Mouse (Mus musculus): ENCODE data around the gene Ces4a. TPM values are rescaled to one million over a fixed set of nuclear protein-coding genes. Genes with fewer than 3 reads are reported as not detected.
A peak's percentile ranks its signal among the peaks of the same experiment; 100 is the strongest.
"Not testable (repeated sequence)": the region's sequence is repeated elsewhere in the genome, so short reads cannot be mapped to it uniquely, and the experiment has no call there.

Ces4a gene
- polyA plus RNA-seq (2015; fragmentation: Nextera tagmentation; extraction: Ambion mirVana): not detected in 2 replicates

DNA sequence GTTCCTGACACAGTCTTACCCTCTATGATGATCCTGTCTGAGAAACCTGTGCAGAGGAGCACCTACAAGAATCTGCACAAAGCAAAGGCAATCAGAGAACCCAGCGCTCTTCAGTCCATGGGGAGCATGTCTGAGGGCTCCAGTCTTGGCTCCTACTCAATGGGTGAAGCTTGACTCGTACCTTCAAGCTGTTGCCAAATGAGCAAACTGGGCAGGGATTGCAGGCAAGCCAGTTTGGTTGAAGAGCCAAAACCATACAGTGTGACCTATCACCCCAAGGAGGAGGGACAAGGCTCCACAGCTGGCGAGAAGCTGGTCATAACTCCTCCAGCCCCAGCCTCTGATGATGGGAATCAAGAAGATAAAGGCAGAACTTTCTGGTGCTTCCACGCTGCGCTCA, at the start of gene Ces4a:
TSS of gene Ces4a (plus strand) at position 292 of the 400 bp plus-strand sequence.
- Histone ChIP-seq H3K36me3 (ENCODE audit: insufficient read depth, low read length) (no peaks in the 10 kb centered on the region), H3K27ac (ENCODE audit: low read length) (no peak within 1 kb of the TSS), H3K27me3 (ENCODE audit: insufficient read depth, low read length) (no peaks in the 10 kb centered on the region), H3K4me1 (ENCODE audit: insufficient read depth, low read length) (no peaks in the 10 kb centered on the region), H3K9me3 (ENCODE audit: low read length) (no peaks in the 10 kb centered on the region), H3K4me3 (ENCODE audit: low read length) (no peak within 1 kb of the TSS), H3K9ac (replicated peaks; ENCODE audit: low read length) (no peak within 1 kb of the TSS), H3K4me2 (replicated peaks; ENCODE audit: low read depth, low read length) (no peak within 1 kb of the TSS)
- 81% methylated on average over 5 of the region's 5 CpGs for WGBS
- no peak for ATAC-seq (ENCODE audit: low FRiP score, low TSS enrichment)

DNA sequence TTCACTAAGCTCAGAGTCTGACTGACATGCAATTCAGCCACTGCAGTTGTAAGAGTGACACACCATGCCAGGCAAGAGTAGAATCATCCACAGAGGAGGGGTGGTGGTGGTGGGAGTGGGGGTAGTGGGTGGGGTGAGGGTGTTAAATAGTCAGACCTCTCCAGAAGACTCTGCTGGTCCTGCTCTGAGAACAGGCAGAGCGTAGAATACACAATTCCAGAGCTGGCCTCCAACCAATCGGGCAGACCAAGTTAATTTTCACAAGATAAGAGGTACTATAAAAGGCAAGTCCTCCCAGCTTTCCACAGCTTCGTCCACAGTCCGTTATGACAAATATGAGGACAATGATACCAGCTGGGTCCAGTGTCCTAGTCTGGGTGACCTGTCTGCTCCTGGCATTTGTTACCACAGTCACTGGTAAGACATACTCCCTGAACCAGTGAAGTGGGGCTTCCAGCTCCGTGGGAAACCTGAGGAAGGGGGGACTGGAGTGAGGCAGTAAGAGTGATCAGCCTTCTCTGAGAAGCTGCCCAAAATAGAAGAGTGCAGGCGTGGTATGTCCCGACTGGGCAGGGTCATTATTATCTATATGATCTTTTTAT, 48.0 kb upstream of the Ces4a start, which contains the start of gene Ces3b:
TSS of gene Ces3b (plus strand) at position 305 of the 602 bp plus-strand sequence.
- H3K27me3 ChIP-seq (ENCODE audit: insufficient read depth, low read length): no peaks in the 10 kb centered on the region
- H3K4me3 ChIP-seq (ENCODE audit: low read length): no peak within 1 kb of the TSS
- H3K36me3 ChIP-seq (ENCODE audit: insufficient read depth, low read length): no peaks in the 10 kb centered on the region
- no peak within 1 kb of the TSS for H3K4me2 ChIP-seq (replicated peaks; ENCODE audit: low read depth, low read length)
- ATAC-seq (ENCODE audit: low FRiP score, low TSS enrichment): no peak
- 67% methylated on average over 7 of the region's 7 CpGs for WGBS
- H3K9me3 ChIP-seq (ENCODE audit: low read length): no peaks in the 10 kb centered on the region
- H3K27ac ChIP-seq (ENCODE audit: low read length): no peak within 1 kb of the TSS
- no peak within 1 kb of the TSS for H3K9ac ChIP-seq (replicated peaks; ENCODE audit: low read length)
- no peaks in the 10 kb centered on the region for H3K4me1 ChIP-seq (ENCODE audit: insufficient read depth, low read length)

DNA sequence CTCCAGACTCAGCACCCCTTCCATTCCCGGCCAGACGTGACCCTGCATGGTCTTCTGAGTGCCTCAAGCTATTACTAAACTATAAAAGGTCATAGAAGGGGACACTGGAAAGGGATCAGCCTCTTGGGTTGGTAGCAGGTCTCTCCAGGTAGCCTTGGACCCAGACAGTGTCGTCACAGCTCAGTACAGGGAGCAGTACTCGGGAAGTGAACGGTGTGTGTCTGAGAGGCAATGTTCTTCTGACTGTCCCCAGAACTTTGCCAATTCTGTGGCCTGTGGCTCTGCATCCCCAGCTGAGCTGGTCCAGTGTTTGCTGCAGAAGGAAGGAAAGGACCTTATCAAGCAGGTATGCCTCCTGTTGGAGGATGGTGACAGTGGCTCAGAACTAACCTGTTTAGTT, 43.4 kb upstream of the Ces4a start:
- H3K9ac ChIP-seq (replicated peaks; ENCODE audit: low read length); H3K4me1 ChIP-seq (ENCODE audit: insufficient read depth, low read length); H3K27me3 ChIP-seq (ENCODE audit: insufficient read depth, low read length); ATAC-seq (ENCODE audit: low FRiP score, low TSS enrichment); H3K4me2 ChIP-seq (replicated peaks; ENCODE audit: low read depth, low read length); H3K27ac ChIP-seq (ENCODE audit: low read length); H3K4me3 ChIP-seq (ENCODE audit: low read length); H3K36me3 ChIP-seq (ENCODE audit: insufficient read depth, low read length); H3K9me3 ChIP-seq (ENCODE audit: low read length): not testable (repeated sequence)
- 84% methylated on average over 4 of the region's 5 CpGs for WGBS

DNA sequence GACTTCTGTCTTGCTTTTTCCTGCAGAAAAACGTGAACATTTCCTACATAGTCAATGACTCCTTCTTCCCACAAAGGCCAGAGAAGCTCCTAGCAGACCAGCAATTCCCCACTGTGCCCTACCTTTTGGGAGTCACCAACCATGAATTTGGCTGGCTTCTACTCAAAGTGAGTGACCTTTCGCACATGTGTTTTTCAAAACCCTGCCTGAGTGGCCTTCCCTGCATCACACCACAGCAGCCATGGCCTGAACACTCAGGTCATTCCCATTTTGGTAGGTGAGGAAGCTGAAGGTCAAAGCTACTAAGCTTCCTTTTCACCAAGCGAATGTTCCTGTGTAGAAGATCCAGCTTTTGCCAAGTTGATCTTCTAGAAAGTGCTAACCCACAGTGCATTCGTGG, 43.0 kb upstream of the Ces4a start:
- no peak overlapping the region for H3K27ac ChIP-seq (ENCODE audit: low read length)
- H3K4me1 ChIP-seq (ENCODE audit: insufficient read depth, low read length): no peaks in the 10 kb centered on the region
- no peak overlapping the region for H3K4me3 ChIP-seq (ENCODE audit: low read length)
- no peaks in the 10 kb centered on the region for H3K36me3 ChIP-seq (ENCODE audit: insufficient read depth, low read length)
- no peak for ATAC-seq (ENCODE audit: low FRiP score, low TSS enrichment)
- no peaks in the 10 kb centered on the region for H3K27me3 ChIP-seq (ENCODE audit: insufficient read depth, low read length)
- H3K4me2 ChIP-seq (replicated peaks; ENCODE audit: low read depth, low read length): no peak overlapping the region
- no peaks in the 10 kb centered on the region for H3K9me3 ChIP-seq (ENCODE audit: low read length)
- 70% methylated on average over 4 of the region's 4 CpGs for WGBS
- H3K9ac ChIP-seq (replicated peaks; ENCODE audit: low read length): no peak overlapping the region

DNA sequence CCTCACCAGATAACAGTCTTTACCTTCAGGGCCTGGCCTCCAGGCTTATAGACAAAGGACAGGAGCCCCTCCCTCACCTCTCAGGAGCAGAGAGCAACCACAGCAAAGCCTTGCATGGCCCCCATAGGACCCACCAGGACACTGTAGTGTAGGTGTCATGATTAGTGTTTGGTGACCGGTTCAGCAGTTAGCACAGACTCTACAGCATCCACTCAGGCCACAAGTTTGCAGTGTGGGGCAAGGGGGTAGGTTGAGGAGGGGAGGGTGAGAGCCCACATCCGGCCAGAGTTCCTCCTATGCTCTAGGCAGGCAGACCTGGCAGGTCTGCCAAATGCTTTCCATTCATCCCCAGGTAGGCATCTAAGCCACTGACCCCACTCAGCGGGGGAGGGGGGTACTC, 37.6 kb upstream of the Ces4a start:
- Histone ChIP-seq H3K4me3 (ENCODE audit: low read length) (no peak overlapping the region), H3K4me1 (ENCODE audit: insufficient read depth, low read length) (no peaks in the 10 kb centered on the region), H3K4me2 (replicated peaks; ENCODE audit: low read depth, low read length) (no peak overlapping the region), H3K9me3 (ENCODE audit: low read length) (no peaks in the 10 kb centered on the region), H3K36me3 (ENCODE audit: insufficient read depth, low read length) (no peaks in the 10 kb centered on the region), H3K9ac (replicated peaks; ENCODE audit: low read length) (no peak overlapping the region), H3K27me3 (ENCODE audit: insufficient read depth, low read length) (no peaks in the 10 kb centered on the region), H3K27ac (ENCODE audit: low read length) (no peak overlapping the region)
- ATAC-seq (ENCODE audit: low FRiP score, low TSS enrichment): no peak
- WGBS: 81% methylated on average over 3 of the region's 3 CpGs

DNA sequence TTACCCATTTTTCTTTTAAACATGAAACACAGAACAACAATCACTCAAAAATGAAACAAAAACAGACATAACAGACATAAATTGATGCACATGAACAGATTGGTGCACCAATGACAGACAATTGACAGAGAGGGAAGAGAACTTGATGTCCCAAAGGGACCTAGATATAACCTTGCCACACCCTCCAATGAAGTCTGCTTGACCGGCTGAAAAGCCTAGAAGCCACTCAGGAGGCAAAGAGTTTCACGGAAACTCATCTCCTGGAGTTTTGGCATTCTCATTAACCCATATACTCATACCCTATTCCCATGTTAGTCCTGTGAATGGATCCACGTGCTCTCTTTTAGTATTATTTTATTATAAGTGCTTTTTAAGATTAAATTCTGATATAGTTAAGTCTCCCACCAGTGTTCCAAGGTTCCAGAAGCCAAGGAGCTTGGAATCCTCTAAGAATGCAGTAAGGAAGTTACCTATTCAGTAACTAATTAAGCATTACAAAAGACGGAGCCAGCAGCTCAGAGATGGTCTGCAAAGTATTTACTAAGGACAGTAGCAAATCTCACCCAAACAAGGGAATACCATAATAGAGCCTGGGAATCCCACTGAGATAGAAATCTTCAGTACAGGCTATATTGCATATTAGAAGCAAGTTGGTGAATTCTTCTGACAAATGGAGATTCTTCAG, 29.4 kb upstream of the Ces4a start:
- H3K9me3 ChIP-seq (ENCODE audit: low read length); H3K27ac ChIP-seq (ENCODE audit: low read length); H3K4me1 ChIP-seq (ENCODE audit: insufficient read depth, low read length); H3K9ac ChIP-seq (replicated peaks; ENCODE audit: low read length); H3K27me3 ChIP-seq (ENCODE audit: insufficient read depth, low read length); H3K4me3 ChIP-seq (ENCODE audit: low read length); ATAC-seq (ENCODE audit: low FRiP score, low TSS enrichment); H3K4me2 ChIP-seq (replicated peaks; ENCODE audit: low read depth, low read length); H3K36me3 ChIP-seq (ENCODE audit: insufficient read depth, low read length): not testable (repeated sequence)
- 74% methylated on average over 4 of the region's 4 CpGs for WGBS

DNA sequence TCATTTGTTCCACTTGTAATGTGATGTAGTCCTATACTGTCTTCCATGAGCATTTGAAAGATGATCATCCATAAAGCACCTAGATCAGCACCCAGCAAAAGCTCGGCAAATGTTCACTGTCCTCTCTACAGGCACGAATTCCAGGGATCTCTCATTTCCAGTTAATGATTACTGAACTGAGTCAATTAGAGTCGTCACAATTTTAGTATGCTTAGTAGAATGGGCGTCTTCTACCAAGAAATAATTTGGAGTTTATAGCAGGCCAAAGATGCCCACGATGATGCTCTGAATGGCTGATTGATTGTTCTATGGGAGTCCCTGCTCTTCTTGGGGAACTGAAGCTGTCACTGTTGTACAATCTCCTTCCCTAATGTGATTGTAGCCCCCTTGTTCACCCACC, 27.9 kb upstream of the Ces4a start:
- 74% methylated on average over 5 of the region's 5 CpGs for WGBS
- not testable (repeated sequence) for H3K27me3 ChIP-seq (ENCODE audit: insufficient read depth, low read length); H3K9ac ChIP-seq (replicated peaks; ENCODE audit: low read length); H3K27ac ChIP-seq (ENCODE audit: low read length); H3K9me3 ChIP-seq (ENCODE audit: low read length); H3K36me3 ChIP-seq (ENCODE audit: insufficient read depth, low read length); H3K4me1 ChIP-seq (ENCODE audit: insufficient read depth, low read length); ATAC-seq (ENCODE audit: low FRiP score, low TSS enrichment); H3K4me2 ChIP-seq (replicated peaks; ENCODE audit: low read depth, low read length); H3K4me3 ChIP-seq (ENCODE audit: low read length)

DNA sequence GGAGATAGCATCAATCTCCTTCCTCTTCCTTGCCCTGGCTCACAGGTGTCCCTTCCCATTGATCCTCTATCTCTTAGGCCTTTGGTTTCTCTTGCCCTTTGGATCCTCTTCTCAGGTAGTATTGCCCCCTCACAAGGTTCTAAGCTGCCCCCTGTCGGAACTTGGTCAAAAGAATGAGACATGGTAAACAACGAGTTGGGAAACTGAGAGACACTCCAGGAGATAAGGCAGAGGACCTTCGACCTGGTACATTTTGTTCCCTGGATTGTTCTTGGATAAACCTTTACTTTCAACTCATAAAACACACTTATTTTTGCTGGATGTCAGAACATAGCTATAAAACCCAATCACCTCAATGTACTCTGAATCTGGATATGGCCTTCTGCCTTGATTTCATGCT, 27.4 kb upstream of the Ces4a start:
- no peaks in the 10 kb centered on the region for H3K9me3 ChIP-seq (ENCODE audit: low read length)
- no peak overlapping the region for H3K4me3 ChIP-seq (ENCODE audit: low read length)
- no peak overlapping the region for H3K9ac ChIP-seq (replicated peaks; ENCODE audit: low read length)
- H3K36me3 ChIP-seq (ENCODE audit: insufficient read depth, low read length): no peaks in the 10 kb centered on the region
- WGBS: 90% methylated on average over 3 of the region's 3 CpGs
- no peak for ATAC-seq (ENCODE audit: low FRiP score, low TSS enrichment)
- H3K27me3 ChIP-seq (ENCODE audit: insufficient read depth, low read length): no peaks in the 10 kb centered on the region
- H3K4me2 ChIP-seq (replicated peaks; ENCODE audit: low read depth, low read length): no peak overlapping the region
- no peaks in the 10 kb centered on the region for H3K4me1 ChIP-seq (ENCODE audit: insufficient read depth, low read length)
- H3K27ac ChIP-seq (ENCODE audit: low read length): no peak overlapping the region

DNA sequence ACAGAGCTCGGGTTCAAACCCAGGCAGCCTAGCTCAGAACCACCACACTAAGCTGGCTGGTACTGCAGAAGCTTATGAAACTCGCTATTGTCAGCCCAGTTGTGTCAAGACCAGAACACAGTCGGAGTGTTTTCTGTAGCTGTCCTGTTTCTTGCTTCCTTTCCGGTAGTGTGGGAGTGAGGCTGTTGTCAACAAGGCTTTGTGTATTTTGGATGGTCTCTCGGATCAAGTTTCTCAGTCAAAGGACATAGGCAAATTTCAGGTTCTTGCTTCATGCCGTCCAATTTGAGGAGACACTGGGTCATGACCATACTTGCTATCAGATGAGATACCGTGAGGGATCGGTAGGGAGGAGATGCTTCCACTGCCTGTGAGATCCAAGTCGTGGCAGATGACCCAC, 1.7 kb upstream of the Ces4a start:
- ATAC-seq (ENCODE audit: low FRiP score, low TSS enrichment): no peak
- Histone ChIP-seq H3K4me1 (ENCODE audit: insufficient read depth, low read length) (no peaks in the 10 kb centered on the region), H3K9me3 (ENCODE audit: low read length) (no peaks in the 10 kb centered on the region), H3K27me3 (ENCODE audit: insufficient read depth, low read length) (no peaks in the 10 kb centered on the region), H3K9ac (replicated peaks; ENCODE audit: low read length) (no peak overlapping the region), H3K4me3 (ENCODE audit: low read length) (no peak overlapping the region), H3K27ac (ENCODE audit: low read length) (no peak overlapping the region), H3K36me3 (ENCODE audit: insufficient read depth, low read length) (no peaks in the 10 kb centered on the region), H3K4me2 (replicated peaks; ENCODE audit: low read depth, low read length) (no peak overlapping the region)
- WGBS: 70% methylated on average over 9 of the region's 9 CpGs

DNA sequence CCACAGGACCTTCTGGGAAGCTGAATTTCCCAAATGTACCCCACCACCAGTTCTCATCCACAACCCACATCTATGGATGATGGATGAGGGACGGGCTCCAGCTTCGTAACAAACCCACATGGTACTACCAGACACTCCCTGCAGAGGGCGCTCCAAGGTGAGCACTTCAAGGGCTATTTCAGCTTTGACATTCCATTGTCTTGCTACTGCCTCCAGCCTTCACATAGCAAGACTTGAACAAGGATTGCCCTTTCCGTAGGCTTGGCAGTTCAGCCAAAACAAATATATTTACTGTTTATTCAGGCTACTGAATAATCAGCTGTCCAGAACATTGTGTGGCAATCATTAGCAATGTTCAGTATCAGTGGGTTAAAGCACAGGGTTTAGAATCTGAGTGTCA, 6.8 kb downstream of the Ces4a start:
- no peaks in the 10 kb centered on the region for H3K4me1 ChIP-seq (ENCODE audit: insufficient read depth, low read length)
- WGBS: 21% methylated on average over 4 of the region's 4 CpGs
- no peaks in the 10 kb centered on the region for H3K27me3 ChIP-seq (ENCODE audit: insufficient read depth, low read length)
- no peaks in the 10 kb centered on the region for H3K36me3 ChIP-seq (ENCODE audit: insufficient read depth, low read length)
- 0 out of 2 replicates have a peak, but pooled peaks have one; percentile 12 for ATAC-seq (ENCODE audit: low FRiP score, low TSS enrichment)
- H3K9ac ChIP-seq (replicated peaks; ENCODE audit: low read length): no peak overlapping the region
- H3K4me2 ChIP-seq (replicated peaks; ENCODE audit: low read depth, low read length): no peak overlapping the region
- H3K9me3 ChIP-seq (ENCODE audit: low read length): no peaks in the 10 kb centered on the region
- H3K27ac ChIP-seq (ENCODE audit: low read length): no peak overlapping the region
- no peak overlapping the region for H3K4me3 ChIP-seq (ENCODE audit: low read length)

Data from kidney, embryonic 16.5 days (tissue).